Comparison of ENCODE assay signal across 8 mouse cellular contexts in genomic region chr13:67723848-67724479, GRCm38 (mm10). TPM values are rescaled to one million over a fixed set of nuclear protein-coding genes. Genes with fewer than 3 reads are reported as not detected.
DNase-seq lines count a peak whose midpoint lies in the region; ATAC-seq lines count a peak whose summit lies in the region.

No protein-coding gene starts in this region.

- DNase-seq in adrenal gland, adult (ENCODE audit: inconsistent age in 2 of 2, low spot score in 1 of 2) = peak; percentile 88 to 96
- DNase-seq in embryo, embryonic 10.5 days (ENCODE audit: low spot score) = peak; percentile 95
- DNase-seq in gastrocnemius, postnatal 14 days = peak; percentile 88
- DNase-seq in left cerebral cortex, postnatal 10 days (ENCODE audit: extremely low spot score in 1 of 2, low spot score in 2 of 2) = peak; percentile 91
- peak; percentile 89 for DNase-seq in right cerebral cortex, postnatal 25 days
- DNase-seq in urinary bladder, postnatal 4 days (ENCODE audit: low spot score in 2 of 2) = peak; percentile 72 to 88

- peak; percentile 87 for ATAC-seq in inflammation-experienced regulatory T-cells, adult 6 months
- peak; percentile 95 for ATAC-seq in megakaryocyte-erythroid progenitor cell, adult 5-6 weeks (replicated peaks; ENCODE audit: low FRiP score, low TSS enrichment, poor library complexity, severe bottlenecking)

- intact Hi-C loops in gastrocnemius, postnatal 14 days (cut with DNase I; ENCODE audit: low total_unique reads) = no loop called here
- intact Hi-C loops in left cerebral cortex, postnatal 10 days (cut with DNase I) = loop anchor here (10.0 kb wide), 1 partner anchor 121 kb away; no protein-coding TSS in a partner anchor

RNA-seq across cellular contexts. Expression of gene Zfp65, which starts 5.0 kb away (rescaled TPM):
- total RNA-seq in gastrocnemius, postnatal 14 days (2021) = 1 to 10 TPM; 3.8 to 4.8 TPM
- 1 to 10 TPM; 4.2 to 7.9 (median 6.5) TPM for polyA plus RNA-seq in inflammation-experienced regulatory T-cells, adult 6 months (2017; shearing (Covaris generic))
- 10 to 100 TPM; 12.7 to 16.3 TPM for total RNA-seq in left cerebral cortex, postnatal 10 days (2021)
- 7.2 and 12.7 TPM in 2 replicates for total RNA-seq in megakaryocyte-erythroid progenitor cell, adult 5-6 weeks (2014; fragmentation: Nextera tagmentation)
- total RNA-seq in megakaryocyte-erythroid progenitor cell, adult 5-6 weeks (2017) = 16.6 and 17.6 TPM in 2 replicates

RNA-seq across cellular contexts. Expression of gene Zfp85, which starts 31.1 kb away (rescaled TPM):
- 1 to 10 TPM; 1.4 to 1.9 TPM for total RNA-seq in gastrocnemius, postnatal 14 days (2021)
- polyA plus RNA-seq in inflammation-experienced regulatory T-cells, adult 6 months (2017; shearing (Covaris generic)) = 10 to 100 TPM; 15.7 to 19.6 (median 16.3) TPM
- total RNA-seq in left cerebral cortex, postnatal 10 days (2021) = 1 to 10 TPM; 5.8 to 6.5 TPM
- 5.4 and 9.3 TPM in 2 replicates for total RNA-seq in megakaryocyte-erythroid progenitor cell, adult 5-6 weeks (2014; fragmentation: Nextera tagmentation)
- 7.0 and 8.1 TPM in 2 replicates for total RNA-seq in megakaryocyte-erythroid progenitor cell, adult 5-6 weeks (2017)

RNA-seq across cellular contexts. Expression of gene Zfp738, which starts 37.1 kb away (rescaled TPM):
- total RNA-seq in gastrocnemius, postnatal 14 days (2021) = 1 to 10 TPM; 3.6 to 3.9 TPM
- polyA plus RNA-seq in inflammation-experienced regulatory T-cells, adult 6 months (2017; shearing (Covaris generic)) = 10 to 100 TPM; 15.4 to 22.5 (median 20.1) TPM
- total RNA-seq in left cerebral cortex, postnatal 10 days (2021) = 10 to 100 TPM; 21.0 to 21.8 TPM
- total RNA-seq in megakaryocyte-erythroid progenitor cell, adult 5-6 weeks (2014; fragmentation: Nextera tagmentation) = 13.3 and 13.6 TPM in 2 replicates
- total RNA-seq in megakaryocyte-erythroid progenitor cell, adult 5-6 weeks (2017) = 13.1 and 21.9 TPM in 2 replicates

RNA-seq across cellular contexts. Expression of gene Zfp493, which starts 55.5 kb away (rescaled TPM):
- 1 to 10 TPM; 1.5 to 2.1 TPM for total RNA-seq in gastrocnemius, postnatal 14 days (2021)
- 1 to 10 TPM; 1.4 to 2.6 (median 1.6) TPM for polyA plus RNA-seq in inflammation-experienced regulatory T-cells, adult 6 months (2017; shearing (Covaris generic))
- total RNA-seq in left cerebral cortex, postnatal 10 days (2021) = 1 to 10 TPM; 3.7 to 4.6 TPM
- 6.2 and 8.9 TPM in 2 replicates for total RNA-seq in megakaryocyte-erythroid progenitor cell, adult 5-6 weeks (2014; fragmentation: Nextera tagmentation)
- total RNA-seq in megakaryocyte-erythroid progenitor cell, adult 5-6 weeks (2017) = 1.8 and 3.7 TPM in 2 replicates

Comparison
In these comparisons a context has a peak if more than half of its experiments do, and no peak if none do; other contexts are left out.
1. Peak in every context shown above with its lines: DNase-seq and ATAC-seq.